Comparison of ENCODE assay signal across 9 mouse cellular contexts in the genomic region with DNA sequence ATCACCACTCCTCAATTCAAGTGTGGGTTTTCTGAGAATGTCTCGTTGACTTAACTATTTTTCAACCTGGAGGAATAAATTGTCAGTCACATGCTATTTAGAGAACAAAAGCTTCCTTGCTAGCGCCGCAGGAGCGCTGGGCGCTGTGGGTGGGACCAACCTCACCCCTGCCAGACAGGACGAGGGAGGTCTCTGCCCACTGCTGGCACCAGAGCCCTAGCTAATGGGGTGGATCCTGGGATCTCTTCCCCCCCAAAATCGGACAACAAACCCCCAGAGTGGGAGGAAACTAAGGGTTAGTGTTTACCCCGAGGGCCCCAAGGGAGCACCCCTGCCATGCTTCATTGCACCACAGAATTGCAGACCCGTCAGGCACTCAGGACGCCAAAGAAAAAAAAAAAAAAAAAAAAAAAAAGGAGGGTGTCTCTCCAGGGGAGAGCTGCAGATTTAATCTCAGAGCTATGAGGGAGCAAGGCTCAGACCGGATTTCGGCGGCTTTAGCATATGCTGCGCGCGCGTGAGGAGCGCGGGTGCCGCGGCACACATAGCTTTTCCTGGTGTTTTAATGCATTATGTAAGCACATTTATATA. TPM values are rescaled to one million over a fixed set of nuclear protein-coding genes. Genes with fewer than 3 reads are reported as not detected.
DNase-seq lines count a peak whose midpoint lies in the region; ATAC-seq lines count a peak whose summit lies in the region.
"Had no signal": no experiment of that assay in that cellular context is flagged by ENCODE, and none has a peak within 500 bp of the region (broad histone marks: within the 10 kb centered on the region; RNA-seq: fewer than 3 reads in every experiment).

No protein-coding gene starts in this region.

- H3K9me3 ChIP-seq in heart, embryonic 15.5 days (replicated peaks): no peaks in the 10 kb centered on the region
- H3K9me3 ChIP-seq in neural tube, embryonic 12.5 days: no peaks in the 10 kb centered on the region
- H3K9me3 ChIP-seq: G1E had no signal

- H3K4me1 ChIP-seq in heart, embryonic 15.5 days (replicated peaks): peaks cover 11% of the 10 kb centered on the region
- peaks cover 12% of the 10 kb centered on the region for H3K4me1 ChIP-seq in neural tube, embryonic 12.5 days

- peak overlapping the region; percentile 32 for H3K4me3 ChIP-seq in heart, embryonic 15.5 days
- peak overlapping the region; percentile 18 for H3K4me3 ChIP-seq in neural tube, embryonic 12.5 days

- peaks cover 82% of the 10 kb centered on the region for H3K27me3 ChIP-seq in heart, embryonic 15.5 days
- H3K27me3 ChIP-seq in neural tube, embryonic 12.5 days (replicated peaks): peaks cover 17% of the 10 kb centered on the region; the same call in 1 of the 2 replicates

- no peak overlapping the region for H3K27ac ChIP-seq in heart, embryonic 15.5 days
- H3K27ac ChIP-seq in neural tube, embryonic 12.5 days: no peak overlapping the region

- intact Hi-C loops in heart, postnatal 14 days (cut with DNase I): no loop called here

- ATAC-seq in heart, embryonic 15.5 days (replicated peaks; ENCODE audit: insufficient number of reproducible peaks, insufficient read depth, low FRiP score, low read depth): no peak
- peak; percentile 43; the same call in 1 of the 2 replicates for ATAC-seq in neural tube, embryonic 12.5 days (ENCODE audit: low FRiP score, low read depth)
- no peak for ATAC-seq in monocyte, adult 5-6 weeks (replicated peaks; ENCODE audit: insufficient number of reproducible peaks, low FRiP score, low TSS enrichment, poor library complexity, severe bottlenecking)

- peak overlapping the region; percentile 61 for H3K4me2 ChIP-seq in heart, embryonic 15.5 days
- H3K4me2 ChIP-seq in neural tube, embryonic 12.5 days (replicated peaks): peak overlapping the region; percentile 59

- H3K36me3 ChIP-seq in heart, embryonic 15.5 days: no peaks in the 10 kb centered on the region
- no peaks in the 10 kb centered on the region for H3K36me3 ChIP-seq in neural tube, embryonic 12.5 days
- H3K36me3 ChIP-seq: G1E had no signal

- no peak overlapping the region for H3K9ac ChIP-seq in heart, embryonic 15.5 days
- H3K9ac ChIP-seq in neural tube, embryonic 12.5 days: 0 out of 2 replicates have a peak overlapping the region, but pooled peaks have one; percentile 26

- under 1% methylated on average over 21 of the region's 21 CpGs for whole genome bisulfite sequencing in heart, embryonic 15.5 days
- WGBS in neural tube, embryonic 12.5 days: 2% methylated on average over 21 of the region's 21 CpGs

- no peak for DNase-seq in heart, postnatal 14 days
- DNase-seq in brain, embryonic 18.5 days (ENCODE audit: low read depth, low spot score): peak; percentile 8
- DNase-seq in frontal cortex, postnatal 14 days (ENCODE audit: low spot score in 2 of 2): peak; percentile 27 to 42
- peak; percentile 57 for DNase-seq in left cerebral cortex, adult 11 months (ENCODE audit: low spot score)
- no peak for DNase-seq in thymus, postnatal 0 days (ENCODE audit: low spot score)

RNA-seq across cellular contexts. Expression of gene Adra2c, which starts 35.2 kb away (rescaled TPM):
- polyA plus RNA-seq in heart, embryonic 15.5 days (2015; fragmentation: Nextera tagmentation; extraction: Ambion mirVana): 0.06 TPM in 1 of 2 replicates, not detected in the other
- under 1 TPM; 0.27 to 0.36 TPM for total RNA-seq in heart, postnatal 14 days (2021)
- polyA plus RNA-seq in neural tube, embryonic 12.5 days (2016; fragmentation: Nextera tagmentation; extraction: Ambion mirVana): 0.64 and 0.79 TPM in 2 replicates
- polyA plus RNA-seq in thymus, postnatal 0 days (2015; fragmentation: Nextera tagmentation; extraction: Ambion mirVana): 0.09 and 0.24 TPM in 2 replicates
- not detected in 3 replicates for total RNA-seq in monocyte, adult 5-6 weeks (2017)
- polyA plus RNA-seq: G1E had no signal

Comparison
In these comparisons a context has a peak if more than half of its experiments do, and no peak if none do; other contexts are left out.
1. DNase-seq: peak in brain, embryonic 18.5 days (single experiment), frontal cortex, postnatal 14 days (2 of 2) and left cerebral cortex, adult 11 months (single experiment); none in heart, postnatal 14 days (0 of 2) and thymus, postnatal 0 days (single experiment).